Mouse (Mus musculus) brain, embryonic 18.5 days (tissue): ENCODE data around the gene Cdca5.

ENCODE experiments used
- DNase-seq: peaks from one replicate; pipeline ENCODE4 v3.0.0-alpha.2; 2012; ENCODE audit warnings: low read depth, low spot score

Cdca5 gene

GRCm38 (mm10) chr19:6140678-6141393, 56.1 kb downstream of the Cdca5 start, which contains the start of gene Batf2:
Gene Batf2 (plus strand): TSS chr19:6140983.
- peak; percentile 93 for DNase-seq

GRCm38 (mm10) chr19:6141394-6141749, 56.6 kb downstream of the Cdca5 start, which contains the start of gene Arl2:
Gene Arl2 (minus strand): TSS chr19:6141548.
- DNase-seq: peak; percentile 90
